In genomic region chr14:48546009-48546408, GRCm38 (mm10) we compare ENCODE assay signal across 23 mouse cellular contexts.
A peak's percentile ranks its signal among the peaks of the same experiment; 100 is the strongest.
DNase-seq lines count a peak whose midpoint lies in the region; ATAC-seq and TF ChIP-seq lines count a peak whose summit lies in the region.
"Had no signal": no experiment of that assay in that cellular context is flagged by ENCODE, and none has a peak within 500 bp of the region (broad histone marks: within the 10 kb centered on the region; RNA-seq: fewer than 3 reads in every experiment).

No protein-coding gene starts in this region.

- H3K4me2 ChIP-seq in CH12.LX (ENCODE audit: insufficient read depth, low read depth, poor library complexity, severe bottlenecking) (no peak overlapping the region), myocyte (ENCODE audit: low read depth) (no peak overlapping the region)
- no peak overlapping the region for H3K4me2 ChIP-seq in midbrain, embryonic 11.5 days

- H3K79me3 ChIP-seq in C2C12 (ENCODE audit: low read depth) = no peaks in the 10 kb centered on the region

- no peak for DNase-seq in CH12.LX (ENCODE audit: extremely low read depth)
- no peak for DNase-seq in layer of hippocampus, postnatal 25 days (ENCODE audit: extremely low spot score in 1 of 2, low spot score in 1 of 2)
- no peak for DNase-seq in midbrain, embryonic 11.5 days (ENCODE audit: low spot score, missing footprints)
- no peak for DNase-seq in Muller cell, postnatal 12 days (ENCODE audit: inconsistent ontology term)
- DNase-seq: adrenal gland, adult 2 months; adrenal gland, adult 8-10 months; adrenal gland, postnatal 10 days; adrenal gland, postnatal 14 days; adrenal gland, postnatal 25 days; adrenal gland, postnatal 36 days; B cell, adult 2 months; cerebellum, adult 11 months; cerebellum, adult 11-12 months; cerebellum, adult 18-20 months; cerebellum, adult 2 months; cerebellum, adult 8-10 months; cerebellum, adult 9-10 months had no signal

- ATAC-seq in midbrain, embryonic 11.5 days (ENCODE audit: low FRiP score) = no peak
- ATAC-seq: activated CD4-positive, CD25-positive, alpha-beta regulatory T cell, adult 4 months; CD4-positive, CD25-positive, alpha-beta regulatory T cell, adult 4 months; Patski had no signal

- H3K9me3 ChIP-seq in CH12.LX (replicated peaks; ENCODE audit: low read length) = no peaks in the 10 kb centered on the region
- no peaks in the 10 kb centered on the region for H3K9me3 ChIP-seq in midbrain, embryonic 11.5 days (ENCODE audit: control insufficient read depth, low read length)
- H3K9me3 ChIP-seq: G1E had no signal

- H3K4me3 ChIP-seq in C2C12 (ENCODE audit: insufficient read depth, poor library complexity, severe bottlenecking) (no peak overlapping the region), CH12.LX (replicated peaks in 1 of 3; ENCODE audit: low read depth in 2 of 3, low read length in 2 of 3, poor library complexity in 1 of 3) (no peak overlapping the region), myocyte (no peak overlapping the region)
- no peak overlapping the region for H3K4me3 ChIP-seq in midbrain, embryonic 11.5 days (ENCODE audit: low read depth, low read length)

- TF ChIP-seq POLR2A in CH12.LX (IDR thresholded peaks at IDR 0.05; ENCODE audit: low read depth, low read length) (no peak), myocyte (IDR thresholded peaks at IDR 0.05; ENCODE audit: insufficient read length, low read depth) (no peak)

- TF ChIP-seq RAD21 in CH12.LX (IDR thresholded peaks at IDR 0.05; ENCODE audit: low read depth, low read length) = no peak

- no peak overlapping the region for H3K27ac ChIP-seq in CH12.LX (ENCODE audit: insufficient read depth, low read depth)
- no peak overlapping the region for H3K27ac ChIP-seq in midbrain, embryonic 11.5 days (ENCODE audit: low read depth, low read length)

- H3ac ChIP-seq in C2C12 (ENCODE audit: control insufficient read depth, insufficient read length, low read depth) (no peak overlapping the region), myocyte (ENCODE audit: control insufficient read depth, insufficient read length) (no peak overlapping the region)

- TF ChIP-seq CTCF in C2C12 (IDR thresholded peaks at IDR 0.05; ENCODE audit: control insufficient read depth, insufficient read depth, insufficient read length) = no peak
- no peak for TF ChIP-seq CTCF in CH12.LX (conservative IDR thresholded peaks at IDR 0.05 in 1 of 2, IDR thresholded peaks at IDR 0.05 in 1 of 2; ENCODE audit: low read depth in 2 of 2, low read length in 2 of 2)

- no peak overlapping the region for H3K9ac ChIP-seq in CH12.LX (ENCODE audit: insufficient read depth, low read depth)
- H3K9ac ChIP-seq in midbrain, embryonic 11.5 days (ENCODE audit: low read length) = no peak overlapping the region

- WGBS in midbrain, embryonic 11.5 days = 93% methylated on average over 3 of the region's 3 CpGs

- H3K36me3 ChIP-seq in C2C12 (ENCODE audit: control insufficient read depth, insufficient read depth) = no peaks in the 10 kb centered on the region
- H3K36me3 ChIP-seq in CH12.LX (replicated peaks in 1 of 2; ENCODE audit: control insufficient read depth in 1 of 2, insufficient read depth in 1 of 2, low read length in 1 of 2) = no peaks in the 10 kb centered on the region
- no peaks in the 10 kb centered on the region for H3K36me3 ChIP-seq in myocyte (ENCODE audit: control insufficient read depth, insufficient read depth)
- H3K36me3 ChIP-seq in midbrain, embryonic 11.5 days (ENCODE audit: control insufficient read depth, insufficient read depth, low read length) = no peaks in the 10 kb centered on the region
- H3K36me3 ChIP-seq: G1E had no signal

- H3K27me3 ChIP-seq in C2C12 (ENCODE audit: control insufficient read depth, insufficient read depth, insufficient read length) = peaks cover 11% of the 10 kb centered on the region
- H3K27me3 ChIP-seq in CH12.LX (replicated peaks) = no peaks in the 10 kb centered on the region
- H3K27me3 ChIP-seq in myocyte (ENCODE audit: control insufficient read depth, insufficient read depth, insufficient read length) = no peaks in the 10 kb centered on the region
- no peaks in the 10 kb centered on the region; the same call in 1 of the 2 replicates for H3K27me3 ChIP-seq in midbrain, embryonic 11.5 days (ENCODE audit: control insufficient read depth, insufficient read depth, low read length)

- TF ChIP-seq EP300 in CH12.LX (IDR thresholded peaks at IDR 0.05; ENCODE audit: low read length) = no peak

- in situ Hi-C loops in CH12.LX (cut with MboI; ENCODE audit: low pct_ligation_motif_present, low pct_unique_long_range_greater_than_20kb, low sequenced_read_pairs) = no loop called here

- H3K4me1 ChIP-seq in CH12.LX (ENCODE audit: control insufficient read depth in 1 of 2, insufficient read depth in 2 of 2) = peaks cover 0 to 4% of the 10 kb centered on the region in 2 experiments; a peak in 1 of 4 replicates
- H3K4me1 ChIP-seq in midbrain, embryonic 11.5 days (ENCODE audit: control insufficient read depth, insufficient read depth, low read length) = peaks cover 12% of the 10 kb centered on the region

- dilution Hi-C loops in CH12.LX (cut with MboI; ENCODE audit: extremely low pct_ligation_motif_present, extremely low pct_unique_long_range_greater_than_20kb, low sequenced_read_pairs) = no loop called here

- H3K79me2 ChIP-seq in C2C12 (ENCODE audit: control insufficient read depth, insufficient read depth) (no peaks in the 10 kb centered on the region), CH12.LX (replicated peaks; ENCODE audit: control insufficient read depth, extremely low read depth, insufficient read depth, poor library complexity, severe bottlenecking) (no peaks in the 10 kb centered on the region), myocyte (ENCODE audit: control insufficient read depth, insufficient read depth) (no peaks in the 10 kb centered on the region)

TF ChIP-seq in C2C12, 6 proteins besides CTCF, POLR2A, EP300 and RAD21:
- TF ChIP-seq CEBPB (IDR thresholded peaks at IDR 0.05; ENCODE audit: low read depth) (no peak), MAX (IDR thresholded peaks at IDR 0.05) (no peak), USF1 (IDR thresholded peaks at IDR 0.05; ENCODE audit: low read depth) (no peak), MYOD1 (IDR thresholded peaks at IDR 0.05; ENCODE audit: control insufficient read depth, insufficient read length, low read depth) (peak; percentile 54)

TF ChIP-seq in CH12.LX, 34 proteins besides CTCF, POLR2A, EP300 and RAD21:
- peak; percentile 12; the same call in 1 of the 2 replicates for TF ChIP-seq TCF12 (IDR thresholded peaks at IDR 0.05; ENCODE audit: low read depth, low read length)
- TF ChIP-seq SIN3A (IDR thresholded peaks at IDR 0.05; ENCODE audit: low read length) = no peak
TF ChIP-seq in CH12.LX: peak in this region for 1.

TF ChIP-seq in myocyte, 11 proteins besides CTCF, POLR2A, EP300 and RAD21:
- TF ChIP-seq POLR2AphosphoS2 (IDR thresholded peaks at IDR 0.05; ENCODE audit: insufficient read length, low read depth) = no peak
- no peak for TF ChIP-seq SRF (IDR thresholded peaks at IDR 0.05; ENCODE audit: control insufficient read depth, insufficient read length, low read depth)
- peak in 2 of 3 experiments; percentile 46 to 60 for TF ChIP-seq MYOD1 (IDR thresholded peaks at IDR 0.05; ENCODE audit: control insufficient read depth in 1 of 3, insufficient read length in 2 of 3, low read depth in 2 of 3)
- peak in 1 of 3 experiments; percentile 21 for TF ChIP-seq MYOG (IDR thresholded peaks at IDR 0.05; ENCODE audit: control insufficient read depth in 1 of 3, insufficient read depth in 1 of 3, insufficient read length in 2 of 3, low read depth in 2 of 3)
- no peak for TF ChIP-seq REST (IDR thresholded peaks at IDR 0.05; ENCODE audit: insufficient read depth, insufficient read length)
- no peak for TF ChIP-seq USF1 (IDR thresholded peaks at IDR 0.05; ENCODE audit: low read depth)
- TF ChIP-seq MAX (IDR thresholded peaks at IDR 0.05; ENCODE audit: low read depth) = no peak
- peak; percentile 3 for TF ChIP-seq TCF3 (IDR thresholded peaks at IDR 0.05; ENCODE audit: insufficient read length, low read depth)
- no peak for TF ChIP-seq TCF12 (IDR thresholded peaks at IDR 0.05; ENCODE audit: insufficient read depth, poor library complexity, severe bottlenecking)
